Mouse (Mus musculus) lung, embryonic 16.5 days (tissue): ENCODE data around the gene Ffar2. TPM values are rescaled to one million over a fixed set of nuclear protein-coding genes. Genes with fewer than 3 reads are reported as not detected.

Experiments used
- ATAC-seq: fragments of 200-750 bp; cut with Nextera tagmentation; 2 replicates; pipeline ENCODE4 v1.8.0; 2017; ENCODE audit warnings: low read depth, mild to moderate bottlenecking, moderate library complexity
- H3K27ac ChIP-seq: fragments of 300-500 bp; sonication (generic); 2 replicates; pipeline ENCODE4 v1.5.1; 2014; ENCODE audit warnings: mild to moderate bottlenecking, control low read depth, low read length
- H3K27me3 ChIP-seq: fragments of 300-500 bp; sonication (generic); 2 replicates; pipeline ENCODE4 v1.6.1; 2014; ENCODE audit warnings: low read depth, low read length, mixed read lengths; ENCODE audit not compliant: control insufficient read depth, insufficient read depth
- H3K36me3 ChIP-seq: fragments of 300-500 bp; sonication (generic); 2 replicates; pipeline ENCODE4 v1.6.1; 2014; ENCODE audit warnings: low read length; ENCODE audit not compliant: control insufficient read depth, insufficient read depth
- H3K4me1 ChIP-seq: fragments of 300-500 bp; sonication (generic); replicated peaks from 2 replicates; pipeline ENCODE4 v1.6.1; 2014; ENCODE audit warnings: low read length, mixed read lengths; ENCODE audit not compliant: control insufficient read depth, insufficient read depth
- H3K4me2 ChIP-seq: fragments of 300-500 bp; sonication (generic); 2 replicates; pipeline ENCODE4 v1.6.1; 2014; ENCODE audit warnings: low read depth, low read length, control low read depth
- H3K4me3 ChIP-seq: fragments of 300-500 bp; sonication (generic); 2 replicates; pipeline ENCODE4 v1.5.1; 2014; ENCODE audit warnings: mild to moderate bottlenecking, low read length, control low read depth
- H3K9ac ChIP-seq: fragments of 300-500 bp; sonication (generic); 2 replicates; pipeline ENCODE4 v1.6.1; 2014; ENCODE audit warnings: low read length, control low read depth
- H3K9me3 ChIP-seq: fragments of 300-500 bp; sonication (generic); 2 replicates; pipeline ENCODE4 v1.6.1; 2016; ENCODE audit warnings: low read length; ENCODE audit not compliant: control insufficient read depth
- WGBS: fragments of 180-500 bp; shearing (Covaris S2); extraction: QIAGEN DNeasy Blood & Tissue Kit; methylation state at CpG from one replicate; pipeline ENCODE4 v1.1.7; 2014; 5-methylcytosine and 5-hydroxymethylcytosine counted together
- polyA plus RNA-seq: library from polyadenylated mRNA; unstranded; fragments of >200 nt; fragmentation: Nextera tagmentation; extraction: Ambion mirVana; gene quantifications from 2 replicates; pipeline ENCODE4 v1.2.1, GENCODE M21; 2015

The Ffar2 gene
- polyA plus RNA-seq, 1 experiment from 2014 or later, result 0.35 TPM

DNA sequence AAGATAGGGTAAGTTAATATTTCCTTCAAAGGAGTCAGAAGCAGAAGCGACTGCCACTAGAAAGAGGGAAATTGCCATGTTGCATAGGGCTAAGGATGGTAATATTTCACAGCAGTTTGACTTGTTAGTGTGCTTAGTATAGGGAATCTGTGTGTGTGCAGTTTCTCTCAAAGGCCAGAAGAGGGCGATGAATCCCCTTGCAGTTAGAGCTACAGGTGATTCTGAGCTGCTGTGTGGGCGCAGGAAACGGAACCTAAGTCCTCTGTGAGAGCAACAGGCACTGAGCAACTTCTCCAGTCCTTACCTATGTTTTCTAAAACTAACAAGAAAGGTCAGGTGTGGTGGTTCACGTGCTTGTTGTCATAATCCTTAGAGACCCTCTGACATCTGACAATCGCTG is 13.3 kb downstream of the Ffar2 start:
- Histone ChIP-seq H3K36me3 (no peaks in the 10 kb centered on the region), H3K9me3 (no peaks in the 10 kb centered on the region; the same call in 1 of the 2 replicates), H3K27ac (no peak overlapping the region), H3K4me2 (no peak overlapping the region), H3K9ac (no peak overlapping the region), H3K27me3 (no peaks in the 10 kb centered on the region), H3K4me1 (no peaks in the 10 kb centered on the region; the same call in 1 of the 2 replicates), H3K4me3 (no peak overlapping the region)
- WGBS, result 58% methylated on average over 6 of the region's 6 CpGs
- ATAC-seq, result no peak

DNA sequence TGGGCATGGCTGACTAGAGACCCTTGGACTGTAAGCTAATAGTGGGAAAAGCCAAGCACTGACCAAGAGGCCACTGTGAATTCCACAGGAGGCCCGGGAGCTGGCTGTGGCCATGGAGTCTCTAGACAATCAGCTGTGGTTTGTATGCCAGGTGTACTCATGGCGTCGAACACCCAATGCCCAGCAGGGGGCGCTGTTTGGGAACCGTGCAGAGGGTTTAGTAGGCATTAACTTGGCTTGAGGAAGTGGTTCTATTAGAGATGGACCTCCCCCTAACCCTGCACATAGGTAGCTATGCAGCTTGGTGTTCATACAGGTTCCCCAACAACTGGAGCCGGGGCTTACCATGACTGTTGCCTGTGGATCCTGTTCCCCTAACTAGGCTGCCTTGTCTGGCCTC is 17.7 kb downstream of the Ffar2 start:
- Histone ChIP-seq H3K4me1 (no peaks in the 10 kb centered on the region), H3K4me2 (no peak overlapping the region), H3K9ac (no peak overlapping the region), H3K4me3 (no peak overlapping the region), H3K9me3 (no peaks in the 10 kb centered on the region; the same call in 1 of the 2 replicates), H3K27me3 (no peaks in the 10 kb centered on the region), H3K27ac (no peak overlapping the region), H3K36me3 (no peaks in the 10 kb centered on the region)
- WGBS, result 43% methylated on average over 6 of the region's 6 CpGs
- ATAC-seq, result no peak

DNA sequence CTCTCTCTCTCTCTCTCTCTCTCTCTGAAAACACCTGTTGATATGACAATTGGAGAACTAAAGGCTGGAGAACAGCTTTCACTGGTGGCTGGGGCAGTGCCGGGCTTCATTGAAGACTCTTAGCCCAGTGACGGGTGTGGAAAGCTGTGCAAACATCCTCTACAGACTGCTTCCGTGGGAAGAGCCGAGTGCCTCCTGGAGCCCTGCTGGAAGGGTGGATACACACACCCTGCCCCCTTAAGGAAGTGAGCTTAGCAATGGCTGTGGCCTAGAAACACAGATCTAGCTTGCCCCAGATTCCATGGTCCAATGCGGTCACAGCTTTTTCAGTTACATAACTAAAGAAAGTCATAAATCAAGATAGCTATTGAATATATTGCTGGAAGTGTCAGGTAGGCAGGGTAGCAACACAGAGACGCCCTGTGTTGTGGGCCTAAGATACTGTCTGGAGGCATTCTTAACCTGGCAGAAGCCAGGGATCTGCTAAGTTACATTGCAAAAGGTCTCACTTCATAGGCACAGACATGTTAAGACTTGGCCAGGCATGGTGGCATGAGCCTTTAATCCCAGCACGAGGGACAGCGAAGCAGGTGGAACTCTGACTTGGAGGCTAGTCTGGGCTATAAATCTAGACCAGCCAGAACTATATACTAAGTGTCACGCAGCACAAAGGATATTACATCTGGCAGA is 19.4 kb downstream of the Ffar2 start:
- Histone ChIP-seq H3K9me3 (peaks cover 5% of the 10 kb centered on the region; the same call in 1 of the 2 replicates), H3K9ac (no peak overlapping the region), H3K36me3 (no peaks in the 10 kb centered on the region), H3K4me1 (no peaks in the 10 kb centered on the region), H3K4me3 (no peak overlapping the region), H3K4me2 (no peak overlapping the region), H3K27ac (peak overlapping the region; percentile 41), H3K27me3 (no peaks in the 10 kb centered on the region)
- peak; percentile 90 for ATAC-seq
- WGBS, result 63% methylated on average over 9 of the region's 9 CpGs

DNA sequence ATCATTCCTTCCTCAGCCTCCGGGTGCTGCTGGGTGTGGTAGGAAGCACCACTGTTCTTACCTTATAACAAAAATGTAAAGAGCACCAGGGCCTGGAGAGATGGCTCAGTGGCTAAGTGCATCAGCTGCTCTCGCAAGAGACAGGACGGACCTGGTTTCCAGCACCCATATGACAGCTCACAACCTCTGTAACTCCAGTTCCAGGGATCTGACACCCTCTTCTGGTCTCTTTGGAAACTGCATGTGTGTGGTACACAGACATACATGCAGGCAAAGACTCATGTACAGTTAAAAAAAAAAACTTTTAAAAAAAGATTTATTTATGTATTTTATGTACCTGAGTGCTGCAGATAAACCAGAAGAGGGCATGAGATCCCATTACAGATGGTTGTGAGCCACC is 20.3 kb downstream of the Ffar2 start:
- no peak overlapping the region for H3K4me2 ChIP-seq
- no peak overlapping the region for H3K9ac ChIP-seq
- H3K4me3 ChIP-seq, result no peak overlapping the region
- H3K4me1 ChIP-seq, result no peaks in the 10 kb centered on the region
- 93% methylated on average over 3 of the region's 3 CpGs for WGBS
- H3K36me3 ChIP-seq, result no peaks in the 10 kb centered on the region
- H3K27me3 ChIP-seq, result no peaks in the 10 kb centered on the region
- peaks cover 5% of the 10 kb centered on the region; the same call in 1 of the 2 replicates for H3K9me3 ChIP-seq
- ATAC-seq, result no peak
- no peak overlapping the region; the same call in 1 of the 2 replicates for H3K27ac ChIP-seq

DNA sequence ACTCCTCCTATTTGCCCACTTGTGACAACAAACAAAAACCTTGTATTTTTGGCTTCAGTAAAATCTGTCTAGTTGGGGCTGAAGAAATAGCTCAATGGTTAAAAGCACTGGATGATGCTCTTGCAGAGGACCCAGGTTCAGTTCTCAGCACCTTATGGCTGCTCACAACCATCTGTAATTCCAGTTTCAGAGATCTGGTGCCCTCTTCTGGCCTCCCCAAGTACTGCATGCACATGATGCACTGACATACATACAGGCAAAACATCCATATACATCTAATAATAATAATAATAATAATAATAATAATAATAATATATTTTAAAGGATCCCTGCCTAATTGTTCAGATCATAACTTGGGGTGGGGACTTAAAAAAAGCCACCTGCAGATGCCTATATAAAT is 22.9 kb downstream of the Ffar2 start:
- H3K27me3 ChIP-seq, result no peaks in the 10 kb centered on the region
- peaks cover 5% of the 10 kb centered on the region; the same call in 1 of the 2 replicates for H3K9me3 ChIP-seq
- H3K4me1 ChIP-seq, result no peaks in the 10 kb centered on the region
- no peak overlapping the region for H3K9ac ChIP-seq
- no peak overlapping the region for H3K27ac ChIP-seq
- no peak overlapping the region for H3K4me3 ChIP-seq
- ATAC-seq, result no peak
- no peak overlapping the region for H3K4me2 ChIP-seq
- H3K36me3 ChIP-seq, result no peaks in the 10 kb centered on the region

DNA sequence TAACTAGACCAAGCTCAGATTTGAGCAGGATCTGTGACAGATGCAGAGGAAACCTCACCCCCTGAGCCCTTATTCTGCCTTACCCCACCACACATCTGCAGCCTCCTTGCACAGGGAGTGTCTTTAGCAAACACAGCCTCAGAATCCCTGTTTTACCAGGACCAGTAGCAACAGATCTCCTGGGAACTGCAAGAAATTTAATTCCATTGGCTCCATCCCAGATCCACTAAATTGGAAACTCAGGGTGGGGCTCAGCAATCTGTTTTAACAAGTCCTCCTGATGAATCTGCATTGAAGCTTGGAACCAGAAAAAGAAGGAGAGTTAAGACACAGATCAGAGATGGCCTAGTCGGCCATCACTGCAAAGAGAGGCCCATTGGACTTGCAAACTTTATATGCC is 26.8 kb downstream of the Ffar2 start:
- H3K27me3 ChIP-seq, result no peaks in the 10 kb centered on the region
- no peak overlapping the region for H3K9ac ChIP-seq
- peaks cover 5% of the 10 kb centered on the region; the same call in 1 of the 2 replicates for H3K9me3 ChIP-seq
- no peaks in the 10 kb centered on the region; the same call in 1 of the 2 replicates for H3K4me1 ChIP-seq
- no peak overlapping the region for H3K4me3 ChIP-seq
- ATAC-seq, result no peak
- H3K36me3 ChIP-seq, result no peaks in the 10 kb centered on the region
- WGBS, result 77% methylated on average over 1 of the region's 1 CpGs
- H3K4me2 ChIP-seq, result no peak overlapping the region
- H3K27ac ChIP-seq, result no peak overlapping the region

DNA sequence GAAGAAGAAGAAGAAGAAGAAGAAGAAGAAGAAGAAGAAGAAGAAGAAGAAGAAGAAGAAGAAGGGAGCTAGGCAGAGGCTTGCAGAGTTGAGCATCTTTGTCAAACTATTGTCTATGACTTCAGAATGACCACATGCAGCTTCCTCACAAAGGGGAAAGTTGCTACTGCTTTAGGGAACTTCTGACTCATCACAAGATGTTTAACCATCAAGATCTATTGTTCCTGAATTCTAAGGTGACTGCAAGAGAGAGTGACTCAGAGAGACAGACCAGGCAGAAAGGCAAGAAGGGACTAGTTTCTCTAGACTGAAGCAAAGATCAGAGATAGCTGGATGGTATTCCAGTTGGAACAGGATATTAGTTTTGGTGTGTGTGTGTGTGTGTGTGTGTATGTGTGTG is 28.7 kb downstream of the Ffar2 start:
- Histone ChIP-seq H3K36me3 (no peaks in the 10 kb centered on the region), H3K27me3 (no peaks in the 10 kb centered on the region), H3K9me3 (no peaks in the 10 kb centered on the region), H3K4me1 (no peaks in the 10 kb centered on the region; the same call in 1 of the 2 replicates), H3K4me2 (no peak overlapping the region), H3K9ac (no peak overlapping the region), H3K4me3 (no peak overlapping the region), H3K27ac (no peak overlapping the region)
- ATAC-seq, result no peak

DNA sequence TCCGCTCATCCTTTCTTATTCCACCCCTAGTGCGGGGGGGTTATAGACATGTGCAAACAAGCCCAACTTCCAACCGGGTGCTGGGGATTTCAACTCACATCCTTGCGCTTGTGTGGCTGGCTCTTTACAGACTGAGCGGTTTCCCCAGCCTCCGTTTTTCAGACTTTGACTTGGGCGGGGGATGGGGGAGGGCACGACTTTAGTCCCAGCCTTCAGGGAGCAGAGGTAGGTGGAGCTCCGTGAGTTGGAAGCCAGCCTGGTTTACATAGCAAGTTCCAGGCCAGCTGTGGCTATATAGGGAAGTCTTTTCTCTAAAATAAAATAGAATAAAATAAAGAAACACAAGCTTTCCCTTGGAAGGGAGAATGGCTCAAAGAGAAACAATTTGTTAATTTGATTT is 31.7 kb downstream of the Ffar2 start:
- no peaks in the 10 kb centered on the region for H3K9me3 ChIP-seq
- no peaks in the 10 kb centered on the region; the same call in 1 of the 2 replicates for H3K4me1 ChIP-seq
- H3K27ac ChIP-seq, result no peak overlapping the region
- no peak overlapping the region for H3K9ac ChIP-seq
- 17% methylated on average over 9 of the region's 9 CpGs for WGBS
- no peak overlapping the region for H3K4me2 ChIP-seq
- ATAC-seq, result peak; percentile 45; the same call in 1 of the 2 replicates
- no peaks in the 10 kb centered on the region for H3K36me3 ChIP-seq
- no peak overlapping the region for H3K4me3 ChIP-seq
- no peaks in the 10 kb centered on the region for H3K27me3 ChIP-seq

DNA sequence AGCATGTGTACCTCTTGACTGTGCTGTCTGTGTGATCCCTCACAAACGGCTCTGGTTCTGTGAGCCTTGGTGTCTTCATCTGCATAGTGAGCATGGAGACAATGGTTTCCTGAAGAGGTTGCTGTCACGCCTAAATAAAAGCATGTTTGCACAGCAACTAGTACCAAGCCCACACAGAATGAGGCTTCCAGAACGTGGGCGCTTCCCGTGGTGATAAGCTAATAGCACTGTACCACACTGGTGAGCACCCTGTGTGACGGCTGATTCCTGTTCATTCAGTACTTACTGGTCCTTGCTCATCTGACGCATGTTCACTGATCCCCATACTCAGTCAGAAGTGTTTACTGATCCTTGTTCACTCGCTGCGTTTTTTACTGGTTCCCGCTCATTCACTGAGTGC is 33.4 kb downstream of the Ffar2 start:
- Histone ChIP-seq H3K4me2 (no peak overlapping the region), H3K27me3 (no peaks in the 10 kb centered on the region), H3K4me1 (no peaks in the 10 kb centered on the region; the same call in 1 of the 2 replicates), H3K36me3 (no peaks in the 10 kb centered on the region), H3K4me3 (no peak overlapping the region), H3K9me3 (no peaks in the 10 kb centered on the region), H3K27ac (no peak overlapping the region), H3K9ac (no peak overlapping the region)
- WGBS, result 56% methylated on average over 10 of the region's 10 CpGs
- no peak for ATAC-seq
